Mouse (Mus musculus): Measurements from ENCODE around the gene Gm17783. TPM values are rescaled to one million over a fixed set of nuclear protein-coding genes. Genes with fewer than 3 reads are reported as not detected.
"Not testable (repeated sequence)": the region's sequence is repeated elsewhere in the genome, so short reads cannot be mapped to it uniquely, and the experiment has no call there.

Gm17783 gene
- total and polyA plus RNA-seq, 3 experiments, result not detected

DNA sequence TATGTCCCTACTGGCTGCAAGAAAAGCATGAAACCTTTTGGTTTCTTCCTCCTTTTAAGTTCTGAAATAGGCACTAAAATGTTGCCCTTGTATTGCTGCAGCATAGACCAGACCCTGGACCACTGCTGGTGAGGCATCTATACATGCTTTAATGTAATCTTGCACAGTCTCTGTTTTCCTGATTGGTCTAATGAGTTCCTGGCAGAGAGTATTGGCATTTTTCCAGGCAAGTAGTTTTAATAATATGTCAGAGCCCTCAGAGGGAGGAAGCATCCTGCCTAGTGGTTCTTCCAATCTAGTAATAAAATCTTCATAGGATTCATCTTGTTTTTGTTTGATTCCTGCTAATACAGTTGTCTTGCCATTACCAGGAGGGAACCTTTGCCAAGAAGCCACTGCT is 54.9 kb downstream of the Gm17783 start:
- ATAC-seq (ENCODE audit: extremely low read depth, insufficient number of reproducible peaks, low FRiP score, poor library complexity, severe bottlenecking), result no peak
- DNase-seq (ENCODE audit: low spot score), result no peak
- Histone ChIP-seq H3K27me3 (ENCODE audit: insufficient read depth, low read length) (no peaks in the 10 kb centered on the region), H3K36me3 (replicated peaks) (no peaks in the 10 kb centered on the region), H3K9me3 (replicated peaks) (no peaks in the 10 kb centered on the region), H3K4me1 (ENCODE audit: insufficient read depth, low read depth, low read length) (no peaks in the 10 kb centered on the region), H3K4me3 (ENCODE audit: low read depth, low read length) (no peak overlapping the region)
- TF ChIP-seq GATA1 (IDR thresholded peaks at IDR 0.05; ENCODE audit: borderline replicate concordance, low read length) (no peak), GATA2 (IDR thresholded peaks at IDR 0.05; ENCODE audit: borderline replicate concordance, low read depth, low read length) (no peak), POLR2AphosphoS5 (IDR thresholded peaks at IDR 0.05; ENCODE audit: insufficient replicate concordance, low read depth, low read length) (no peak), CTCF (IDR thresholded peaks at IDR 0.05; ENCODE audit: low read depth, low read length) (no peak), TAL1 (conservative IDR thresholded peaks at IDR 0.05; ENCODE audit: low read depth, low read length) (no peak)

DNA sequence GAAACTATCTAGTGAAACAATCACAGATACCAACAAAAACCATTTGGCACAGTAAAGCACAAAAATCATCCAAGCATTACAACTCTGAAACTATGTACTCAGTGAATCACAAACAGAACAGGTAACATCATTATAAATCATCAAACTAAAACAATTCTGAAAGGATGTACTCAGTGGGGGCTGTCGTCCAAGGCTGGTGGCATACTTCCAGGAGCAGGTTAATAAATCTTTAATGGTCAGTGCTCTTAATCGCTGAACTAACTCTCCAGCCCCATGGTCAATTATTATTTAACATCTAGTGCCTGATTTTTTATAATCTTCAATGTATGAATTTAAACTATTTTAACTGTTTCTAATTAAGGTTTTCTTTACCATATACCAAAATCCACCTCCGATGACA is 60.0 kb downstream of the Gm17783 start:
- not testable (repeated sequence) for H3K9me3 ChIP-seq (replicated peaks); H3K4me3 ChIP-seq (ENCODE audit: low read depth, low read length); H3K27me3 ChIP-seq (ENCODE audit: insufficient read depth, low read length); H3K4me1 ChIP-seq (ENCODE audit: insufficient read depth, low read depth, low read length); DNase-seq (ENCODE audit: low spot score); ATAC-seq (ENCODE audit: extremely low read depth, insufficient number of reproducible peaks, low FRiP score, poor library complexity, severe bottlenecking); H3K36me3 ChIP-seq (replicated peaks)

Other genes with a start within 250 kb of the Gm17783 start
- gene Cd200, start 123.0 kb downstream of the Gm17783 start, total RNA-seq (2014; fragmentation: Nextera tagmentation), result not detected in 2 replicates
- gene Cd200, start 123.0 kb downstream of the Gm17783 start, total RNA-seq (2017), result not detected in 2 replicates
- not detected in 2 replicates for gene Cd200, start 123.0 kb downstream of the Gm17783 start, polyA plus RNA-seq (2012)
- not detected in 2 replicates for gene Gm609, start 39.1 kb downstream of the Gm17783 start, total RNA-seq (2014; fragmentation: Nextera tagmentation)
- gene Gm609, start 39.1 kb downstream of the Gm17783 start, total RNA-seq (2017), result 0.12 and 0.22 TPM in 2 replicates
- gene Gm609, start 39.1 kb downstream of the Gm17783 start, polyA plus RNA-seq (2012), result not detected in 2 replicates
- gene Slc9c1, start 3.3 kb upstream of the Gm17783 start, total RNA-seq (2014; fragmentation: Nextera tagmentation), result not detected in 2 replicates
- gene Slc9c1, start 3.3 kb upstream of the Gm17783 start, total RNA-seq (2017), result not detected in 2 replicates
- gene Slc9c1, start 3.3 kb upstream of the Gm17783 start, polyA plus RNA-seq (2012), result not detected in 2 replicates
- 0.53 TPM in 1 of 2 replicates, not detected in the other for gene Gcsam, start 78.3 kb upstream of the Gm17783 start, total RNA-seq (2014; fragmentation: Nextera tagmentation)
- gene Gcsam, start 78.3 kb upstream of the Gm17783 start, total RNA-seq (2017), result 0.49 and 0.52 TPM in 2 replicates
- not detected in 2 replicates for gene Gcsam, start 78.3 kb upstream of the Gm17783 start, polyA plus RNA-seq (2012)
- gene BC016579, start 122.0 kb upstream of the Gm17783 start, total RNA-seq (2014; fragmentation: Nextera tagmentation), result not detected in 2 replicates
- 0.12 and 0.16 TPM in 2 replicates for gene BC016579, start 122.0 kb upstream of the Gm17783 start, total RNA-seq (2017)
- not detected in 2 replicates for gene BC016579, start 122.0 kb upstream of the Gm17783 start, polyA plus RNA-seq (2012)
- gene Tmprss7, start 161.6 kb upstream of the Gm17783 start, total RNA-seq (2014; fragmentation: Nextera tagmentation), result not detected in 2 replicates
- gene Tmprss7, start 161.6 kb upstream of the Gm17783 start, total RNA-seq (2017), result 1.8 and 2.1 TPM in 2 replicates
- not detected in 2 replicates for gene Tmprss7, start 161.6 kb upstream of the Gm17783 start, polyA plus RNA-seq (2012)
- gene Tagln3, start 192.6 kb upstream of the Gm17783 start, total RNA-seq (2014; fragmentation: Nextera tagmentation), result not detected in 2 replicates
- gene Tagln3, start 192.6 kb upstream of the Gm17783 start, total RNA-seq (2017), result not detected in 2 replicates
- gene Tagln3, start 192.6 kb upstream of the Gm17783 start, polyA plus RNA-seq (2012), result not detected in 2 replicates
- gene Abhd10, start 210.9 kb upstream of the Gm17783 start, total RNA-seq (2014; fragmentation: Nextera tagmentation), result 15.4 and 23.9 TPM in 2 replicates
- 16.3 and 17.0 TPM in 2 replicates for gene Abhd10, start 210.9 kb upstream of the Gm17783 start, total RNA-seq (2017)
- gene Abhd10, start 210.9 kb upstream of the Gm17783 start, polyA plus RNA-seq (2012), result 4.0 and 4.8 TPM in 2 replicates

All from G1E (cell line).